Mouse (Mus musculus) liver, adult 2 months (tissue): Measurements from ENCODE around the gene Lgr6. TPM values are rescaled to one million over a fixed set of nuclear protein-coding genes. Genes with fewer than 3 reads are reported as not detected.

Experiments
- DNase-seq: peaks from one replicate; pipeline ENCODE4 v3.0.0-alpha.2; 2011; ENCODE audit warnings: low read depth, low spot score; ENCODE audit errors: extremely low read depth
- H3K27ac ChIP-seq: fragments of 200-500 bp; replicated peaks from 2 replicates; pipeline ENCODE4 v1.5.1; 2012; ENCODE audit warnings: low read depth, mild to moderate bottlenecking, control low read depth, inconsistent platforms, low read length; ENCODE audit not compliant: insufficient read depth
- H3K27me3 ChIP-seq: fragments of 200-500 bp; 2 replicates; pipeline ENCODE4 v1.6.1; 2012; ENCODE audit warnings: mild to moderate bottlenecking, moderate library complexity, low read length, inconsistent platforms; ENCODE audit not compliant: control insufficient read depth, insufficient read depth
- H3K36me3 ChIP-seq: fragments of 200-500 bp; 2 replicates; pipeline ENCODE4 v1.6.1; 2012; ENCODE audit warnings: low read length, inconsistent platforms; ENCODE audit not compliant: control insufficient read depth, insufficient read depth
- H3K4me1 ChIP-seq: fragments of 200-500 bp; 2 replicates; pipeline ENCODE4 v1.6.1; 2011; ENCODE audit warnings: low read length; ENCODE audit not compliant: control insufficient read depth, insufficient read depth
- H3K4me3 ChIP-seq: fragments of 200-500 bp; 2 replicates; pipeline ENCODE4 v1.5.1; 2011; ENCODE audit warnings: low read depth, mild to moderate bottlenecking, control low read depth, low read length, moderate library complexity; ENCODE audit not compliant: insufficient read depth
- H3K79me2 ChIP-seq: fragments of 200-500 bp; 2 replicates; pipeline ENCODE4 v1.6.1; 2012; ENCODE audit warnings: inconsistent platforms, mild to moderate bottlenecking, low read length, moderate library complexity; ENCODE audit not compliant: control insufficient read depth, insufficient read depth
- H3K9ac ChIP-seq: fragments of 200-500 bp; 2 replicates; pipeline ENCODE4 v1.6.1; 2012; ENCODE audit warnings: low read depth, mild to moderate bottlenecking, control low read depth, inconsistent platforms, low read length
- CTCF ChIP-seq: fragments of 200-500 bp; IDR thresholded peaks from 2 replicates; pipeline ENCODE4 v1.5.1; 2011; ENCODE audit warnings: low read depth, low read length, control low read depth
- POLR2A ChIP-seq: fragments of 200-500 bp; IDR thresholded peaks from 2 replicates; pipeline ENCODE4 v1.6.1; 2011; ENCODE audit warnings: low read length, control low read depth; ENCODE audit not compliant: insufficient read depth; ENCODE audit errors: extremely low read depth
- WGBS: fragments of 180-500 bp; shearing (Covaris S2); methylation state at CpG from one replicate; pipeline ENCODE4 v1.1.7; 2018; 5-methylcytosine and 5-hydroxymethylcytosine counted together
- polyA plus RNA-seq: library from polyadenylated mRNA; depleted of rRNA; stranded (reverse); fragments of >200 nt; gene quantifications from 2 replicates; pipeline ENCODE4 v1.2.3, GENCODE M21; 2012
- total RNA-seq: library from RNA; depleted of rRNA; stranded (reverse); fragments of >200 nt; gene quantifications from 2 replicates; pipeline ENCODE4 v1.2.3, GENCODE M21; 2014

Gene Lgr6
- total and polyA plus RNA-seq, 2 experiments, result under 0.01 TPM; not detected in 1

DNA sequence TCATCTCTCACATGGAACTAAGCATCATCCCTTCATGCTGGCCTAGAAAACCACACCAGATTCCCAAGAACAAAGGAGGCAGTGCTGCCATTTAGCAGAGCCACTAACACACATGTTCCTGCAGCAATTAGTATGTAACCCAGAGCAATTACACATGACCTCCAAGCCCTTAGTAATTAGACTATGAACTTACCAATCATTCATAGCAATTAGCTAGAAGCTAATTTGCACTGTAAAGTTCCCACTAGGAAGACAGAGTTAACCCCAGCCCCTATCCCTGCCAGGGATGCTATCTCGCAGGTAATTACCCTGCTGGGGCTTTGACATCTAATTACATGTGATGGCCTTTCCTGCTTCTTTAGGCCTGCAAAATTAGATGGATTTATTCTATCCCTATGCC, 78.8 kb downstream of the Lgr6 start:
- H3K4me1 ChIP-seq, result no peaks in the 10 kb centered on the region
- 95% methylated on average over 1 of the region's 1 CpGs for WGBS

DNA sequence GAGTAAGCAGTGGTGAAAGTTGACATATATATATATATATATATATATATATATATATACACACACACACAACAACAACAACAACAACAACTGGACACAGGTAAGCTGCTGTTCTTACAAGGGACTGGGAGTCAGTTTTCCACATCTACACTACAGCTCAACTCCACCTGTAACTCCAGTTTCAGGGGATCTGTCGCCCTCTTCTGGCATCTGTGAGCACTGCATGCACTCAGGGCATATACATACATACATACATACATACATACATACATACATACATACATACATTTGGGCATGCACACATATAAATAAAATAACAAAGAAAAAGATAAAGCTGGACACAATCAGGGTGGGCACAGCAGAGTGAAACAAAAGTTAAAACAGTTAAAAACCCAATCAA, 81.5 kb downstream of the Lgr6 start:
- Histone ChIP-seq H3K27ac (no peak overlapping the region), H3K27me3 (no peaks in the 10 kb centered on the region), H3K9ac (no peak overlapping the region), H3K4me1 (no peaks in the 10 kb centered on the region), H3K4me3 (no peak overlapping the region), H3K79me2 (no peaks in the 10 kb centered on the region), H3K36me3 (no peaks in the 10 kb centered on the region)
- WGBS, result 62% methylated on average over 1 of the region's 1 CpGs
- TF ChIP-seq CTCF (peak; percentile 13; the same call in 1 of the 2 replicates), POLR2A (no peak)
- no peak for DNase-seq

More for the DNA sequence above, 78.8 kb downstream of the Lgr6 start:
- Histone ChIP-seq H3K79me2 (no peaks in the 10 kb centered on the region), H3K36me3 (no peaks in the 10 kb centered on the region), H3K4me3 (no peak overlapping the region), H3K27ac (no peak overlapping the region), H3K27me3 (no peaks in the 10 kb centered on the region), H3K9ac (no peak overlapping the region)
- no peak for TF ChIP-seq CTCF
- TF ChIP-seq POLR2A, result no peak
- no peak for DNase-seq

DNA sequence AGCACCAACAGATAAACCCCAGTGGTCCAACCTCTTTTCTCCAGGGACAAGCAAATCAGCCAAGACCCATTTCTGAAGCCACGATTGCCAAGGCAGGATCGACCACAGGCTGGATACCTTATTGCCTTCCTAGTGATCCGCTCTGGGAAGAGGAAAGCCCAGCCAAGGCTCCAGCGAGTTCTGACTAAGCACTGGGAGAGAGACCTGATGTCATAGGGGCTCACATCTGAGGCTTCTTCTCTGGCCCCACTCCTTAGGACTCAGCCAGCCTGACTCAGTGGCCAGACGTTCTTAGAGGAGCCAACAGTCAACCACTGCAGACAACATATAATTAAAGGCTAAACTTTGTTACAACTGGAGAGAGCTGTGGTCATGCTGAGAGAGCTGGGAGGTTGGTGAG, 83.1 kb downstream of the Lgr6 start:
- H3K36me3 ChIP-seq, result no peaks in the 10 kb centered on the region
- no peaks in the 10 kb centered on the region for H3K27me3 ChIP-seq
- 75% methylated on average over 5 of the region's 5 CpGs for WGBS
- no peaks in the 10 kb centered on the region for H3K79me2 ChIP-seq
- no peak overlapping the region for H3K27ac ChIP-seq
- no peaks in the 10 kb centered on the region for H3K4me1 ChIP-seq
- H3K4me3 ChIP-seq, result no peak overlapping the region
- no peak overlapping the region for H3K9ac ChIP-seq
- TF ChIP-seq POLR2A (no peak), CTCF (no peak)
- DNase-seq, result no peak

DNA sequence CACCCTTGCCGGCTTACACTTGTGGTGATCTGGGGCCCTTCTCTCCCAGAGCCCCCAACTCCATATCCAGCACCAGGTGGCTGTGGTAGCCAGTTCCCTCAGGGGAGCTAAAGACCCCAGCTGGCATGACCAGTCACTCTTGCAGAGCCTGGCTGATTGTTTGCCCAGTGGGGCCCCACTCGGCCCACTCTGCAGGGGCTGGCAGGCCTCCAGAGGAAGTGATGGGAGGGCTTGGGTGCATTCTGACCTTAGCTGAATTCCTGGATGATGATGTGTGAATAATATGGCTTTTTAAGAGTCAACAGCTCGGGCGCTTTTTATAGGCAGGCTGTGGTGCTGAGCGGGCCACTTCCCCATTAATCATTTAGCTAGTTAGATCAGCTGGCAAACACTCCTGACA, 84.1 kb downstream of the Lgr6 start:
- WGBS, result 39% methylated on average over 5 of the region's 5 CpGs
- Histone ChIP-seq H3K4me1 (no peaks in the 10 kb centered on the region), H3K4me3 (no peak overlapping the region), H3K9ac (no peak overlapping the region), H3K36me3 (no peaks in the 10 kb centered on the region), H3K79me2 (no peaks in the 10 kb centered on the region), H3K27ac (no peak overlapping the region), H3K27me3 (no peaks in the 10 kb centered on the region)
- DNase-seq, result no peak
- TF ChIP-seq CTCF (no peak), POLR2A (no peak)

DNA sequence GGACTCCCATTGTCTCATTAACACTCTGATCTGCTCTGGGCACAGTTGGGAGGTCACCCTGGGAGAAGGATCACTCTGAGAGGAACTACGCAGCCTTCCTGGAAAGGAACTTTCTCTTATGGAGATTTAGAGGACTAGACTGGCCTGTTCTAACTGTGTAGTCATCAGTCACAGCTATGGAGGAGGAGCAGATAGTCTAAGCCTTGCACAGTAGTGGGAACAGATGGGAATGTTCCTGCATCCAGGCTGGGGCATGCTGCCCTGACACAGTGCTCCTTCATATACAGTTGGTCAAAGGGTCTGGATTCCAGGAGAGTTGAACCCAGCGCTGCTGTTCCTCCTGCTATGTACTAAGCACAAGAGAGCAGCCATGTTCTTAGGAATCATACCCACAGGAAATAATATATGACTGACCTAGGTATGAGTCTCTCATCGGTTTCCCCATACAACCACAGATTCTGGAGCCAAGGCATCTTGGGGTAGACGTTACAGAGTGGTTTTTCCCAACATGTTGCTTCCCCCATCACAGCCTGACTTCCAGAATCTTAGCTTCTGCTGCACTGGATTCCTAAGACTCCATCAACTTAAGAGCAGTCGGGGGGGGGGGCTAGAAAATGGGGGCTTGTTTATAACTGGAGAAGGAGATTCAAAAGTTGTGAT, 84.7 kb downstream of the Lgr6 start:
- Histone ChIP-seq H3K79me2 (no peaks in the 10 kb centered on the region), H3K4me1 (no peaks in the 10 kb centered on the region), H3K27ac (no peak overlapping the region), H3K27me3 (no peaks in the 10 kb centered on the region), H3K9ac (no peak overlapping the region), H3K36me3 (no peaks in the 10 kb centered on the region), H3K4me3 (no peak overlapping the region)
- TF ChIP-seq CTCF (no peak), POLR2A (no peak)
- no peak for DNase-seq
- WGBS, result 76% methylated on average over 5 of the region's 5 CpGs

DNA sequence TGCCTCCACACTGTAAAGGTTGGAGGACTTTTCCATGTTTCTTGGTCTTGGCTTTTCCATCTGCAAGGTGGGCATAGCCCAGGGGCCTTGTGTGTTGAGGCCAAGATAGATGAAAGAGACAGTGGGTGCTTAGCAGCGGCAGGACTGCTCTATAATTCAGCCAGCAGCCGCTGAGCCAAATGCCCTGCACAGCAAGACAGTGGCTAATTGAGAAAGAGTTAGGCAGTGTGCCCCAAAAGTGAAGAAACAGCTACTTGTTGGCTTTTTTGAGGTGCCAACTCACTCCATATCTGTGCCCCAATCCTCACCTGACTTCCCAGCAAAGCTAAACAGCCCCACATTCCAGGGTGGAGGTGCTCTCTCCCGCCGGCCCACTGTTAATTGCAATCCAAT, 85.3 kb downstream of the Lgr6 start:
- no peaks in the 10 kb centered on the region for H3K4me1 ChIP-seq
- TF ChIP-seq CTCF, result no peak
- no peak for TF ChIP-seq POLR2A
- no peaks in the 10 kb centered on the region for H3K36me3 ChIP-seq
- WGBS, result 84% methylated on average over 4 of the region's 4 CpGs
- H3K27me3 ChIP-seq, result no peaks in the 10 kb centered on the region
- H3K4me3 ChIP-seq, result no peak overlapping the region
- H3K9ac ChIP-seq, result no peak overlapping the region
- H3K79me2 ChIP-seq, result no peaks in the 10 kb centered on the region
- no peak for DNase-seq
- no peak overlapping the region for H3K27ac ChIP-seq
